Mouse (Mus musculus): ENCODE data around the gene Thap4. TPM values are rescaled to one million over a fixed set of nuclear protein-coding genes. Genes with fewer than 3 reads are reported as not detected.
"Not testable (repeated sequence)": the region's sequence is repeated elsewhere in the genome, so short reads cannot be mapped to it uniquely, and the experiment has no call there.

Thap4 gene
- total RNA-seq, 2 experiments from 2014 or later: 6.1 to 15.0 TPM

DNA sequence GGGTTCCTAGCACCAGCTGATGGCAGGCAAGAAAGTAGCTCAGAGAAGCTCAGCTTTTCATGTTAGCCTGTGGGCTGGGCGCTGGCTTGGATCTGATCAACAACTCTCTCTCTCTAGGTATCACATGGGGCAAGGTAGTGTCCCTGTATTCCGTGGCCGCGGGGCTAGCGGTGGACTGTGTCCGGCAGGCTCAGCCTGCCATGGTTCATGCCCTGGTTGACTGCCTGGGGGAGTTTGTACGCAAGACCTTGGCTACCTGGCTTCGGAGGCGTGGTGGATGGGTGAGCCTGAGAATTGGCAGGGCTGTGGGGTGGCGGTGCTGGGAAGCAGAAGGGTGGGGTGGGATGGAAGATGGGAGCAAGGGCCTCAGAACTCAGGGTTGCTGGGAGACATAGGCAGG, 60.7 kb downstream of the Thap4 start:
- ATAC-seq (replicated peaks; ENCODE audit: low FRiP score, poor library complexity, severe bottlenecking): no peak

GRCm38 (mm10) chr1:93693502-93693901, 61.2 kb downstream of the Thap4 start:
- no peak for ATAC-seq (replicated peaks; ENCODE audit: low FRiP score, poor library complexity, severe bottlenecking)

GRCm38 (mm10) chr1:93692773-93693172, 61.9 kb downstream of the Thap4 start:
- ATAC-seq (replicated peaks; ENCODE audit: low FRiP score, poor library complexity, severe bottlenecking): no peak

GRCm38 (mm10) chr1:93691786-93692357, 62.8 kb downstream of the Thap4 start:
- no peak for ATAC-seq (replicated peaks; ENCODE audit: low FRiP score, poor library complexity, severe bottlenecking)

- ATAC-seq (replicated peaks; ENCODE audit: low FRiP score, poor library complexity, severe bottlenecking): no peak
Observed at GRCm38 (mm10) chr1:93691106-93691505, 63.6 kb downstream of the Thap4 start.

GRCm38 (mm10) chr1:93689901-93690496, 64.7 kb downstream of the Thap4 start:
- ATAC-seq (replicated peaks; ENCODE audit: low FRiP score, poor library complexity, severe bottlenecking): no peak

GRCm38 (mm10) chr1:93688154-93688553, 66.5 kb downstream of the Thap4 start:
- no peak for ATAC-seq (replicated peaks; ENCODE audit: low FRiP score, poor library complexity, severe bottlenecking)

DNA sequence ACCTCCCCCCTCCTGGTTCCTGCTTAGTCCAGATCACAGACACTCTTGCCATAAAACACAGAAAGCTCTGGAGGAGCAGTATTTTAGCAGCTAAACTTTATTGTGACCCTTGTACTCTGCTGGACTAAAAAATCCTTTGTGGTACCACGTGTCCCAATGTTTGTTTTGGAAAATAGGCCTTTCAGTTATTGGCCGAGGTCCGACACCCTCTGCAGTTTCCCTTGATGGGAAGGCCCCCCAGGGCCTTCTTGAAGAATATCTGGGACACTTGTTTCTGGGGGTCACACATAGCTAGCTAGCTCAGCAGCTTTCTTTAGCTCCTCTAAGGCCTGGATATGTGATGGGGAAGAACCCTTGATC, 67.7 kb downstream of the Thap4 start:
- no peak for ATAC-seq (replicated peaks; ENCODE audit: low FRiP score, poor library complexity, severe bottlenecking)

GRCm38 (mm10) chr1:93686245-93686960, 68.3 kb downstream of the Thap4 start:
- no peak for ATAC-seq (replicated peaks; ENCODE audit: low FRiP score, poor library complexity, severe bottlenecking)

DNA sequence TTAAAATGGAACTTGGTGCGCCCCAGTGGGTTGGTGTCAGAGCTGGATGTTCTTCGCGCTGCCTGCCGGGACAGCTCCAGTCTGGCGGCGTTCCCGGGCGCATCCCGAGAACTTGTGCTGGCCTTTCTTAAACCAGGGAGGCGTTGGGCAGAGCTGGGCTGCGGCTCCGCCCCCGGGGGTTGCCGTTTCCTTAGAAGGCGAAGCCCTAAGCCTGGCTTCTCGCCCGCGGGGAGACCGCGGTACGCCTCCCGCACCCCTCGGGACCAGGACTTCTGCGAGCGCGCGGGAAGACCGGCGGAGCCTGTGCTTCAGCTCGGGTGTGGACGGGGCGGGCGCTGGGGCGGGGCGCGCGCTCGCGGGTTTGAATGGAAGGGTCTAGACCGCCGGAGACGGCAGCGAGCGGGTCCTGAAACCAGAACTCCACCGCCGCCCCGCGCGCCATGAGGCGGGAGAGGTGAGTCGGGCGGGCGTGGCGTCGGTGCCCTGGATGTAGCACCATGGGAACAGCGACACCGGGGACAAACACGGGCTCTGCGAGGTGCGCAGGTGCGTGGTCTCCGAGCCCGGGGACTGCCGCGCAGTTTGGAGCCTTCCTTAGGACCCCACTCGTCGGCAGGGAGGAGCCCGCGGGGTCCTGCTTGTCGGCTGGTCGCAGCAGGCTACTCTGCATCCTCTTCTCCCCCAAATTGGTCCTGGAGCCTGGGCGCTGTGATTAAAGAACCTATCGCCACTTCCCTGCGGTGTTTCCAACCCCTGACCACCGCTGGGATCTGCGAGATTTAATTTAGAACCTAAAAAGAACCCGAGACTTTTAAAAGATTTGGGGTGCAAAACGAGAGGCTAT, 69.0 kb downstream of the Thap4 start, which contains the start of gene Bok:
TSS of gene Bok (plus strand) at position 260 of the 844 bp plus-strand sequence.
- ATAC-seq (replicated peaks; ENCODE audit: low FRiP score, poor library complexity, severe bottlenecking): no peak

DNA sequence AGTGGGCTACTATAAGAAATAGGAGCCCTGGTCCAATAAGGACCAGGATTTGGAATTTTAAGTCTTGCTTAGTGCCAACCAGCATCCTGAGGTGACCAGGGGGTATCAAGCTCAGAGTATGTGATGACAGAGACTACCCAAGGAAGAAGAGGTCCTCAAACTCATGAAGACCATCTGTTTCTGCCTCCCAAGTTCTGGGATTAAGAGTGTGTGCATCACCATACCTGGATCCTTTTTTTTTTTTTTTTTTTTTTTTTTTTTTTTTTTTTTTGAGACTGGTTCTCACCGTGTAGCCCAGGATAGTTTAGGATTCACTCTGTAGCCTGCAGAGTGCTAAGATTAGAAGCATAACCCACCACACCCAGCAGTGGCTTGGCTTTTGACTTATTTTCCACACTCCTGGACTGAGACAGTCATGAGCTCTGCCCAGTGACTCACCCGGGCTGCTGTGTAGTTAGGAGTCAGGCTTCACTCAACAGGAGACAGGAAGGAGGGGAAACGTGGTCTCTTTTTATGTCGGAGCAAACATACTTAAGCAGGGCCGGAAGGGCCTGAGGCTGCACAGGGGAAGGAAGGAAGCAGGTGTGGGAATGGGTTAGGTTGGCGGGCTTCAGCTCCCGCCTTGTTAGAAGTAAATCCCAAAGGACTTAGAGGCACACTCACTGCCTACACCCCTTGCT, 74.6 kb downstream of the Thap4 start:
- no peak for ATAC-seq (replicated peaks; ENCODE audit: low FRiP score, poor library complexity, severe bottlenecking)

DNA sequence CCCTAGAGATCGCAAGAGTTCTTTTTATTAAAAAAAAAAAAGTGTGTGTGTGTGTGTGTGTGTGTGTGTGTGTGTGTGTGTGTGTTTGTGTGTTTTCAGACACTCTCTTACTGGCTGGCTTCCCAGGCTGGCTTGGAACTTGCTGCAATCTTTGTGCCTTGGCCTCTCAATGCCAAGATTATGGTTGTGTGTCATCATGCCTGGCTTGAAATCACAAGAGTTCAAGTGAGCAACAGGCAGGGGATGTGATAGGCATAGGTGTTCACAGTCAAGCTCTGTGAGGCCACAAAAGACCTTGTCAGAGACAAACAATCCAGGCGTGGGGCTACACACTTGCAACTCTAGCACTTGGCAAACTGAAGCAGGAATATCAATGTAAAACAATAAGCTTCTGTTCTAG, 76.3 kb downstream of the Thap4 start:
- no peak for ATAC-seq (replicated peaks; ENCODE audit: low FRiP score, poor library complexity, severe bottlenecking)

DNA sequence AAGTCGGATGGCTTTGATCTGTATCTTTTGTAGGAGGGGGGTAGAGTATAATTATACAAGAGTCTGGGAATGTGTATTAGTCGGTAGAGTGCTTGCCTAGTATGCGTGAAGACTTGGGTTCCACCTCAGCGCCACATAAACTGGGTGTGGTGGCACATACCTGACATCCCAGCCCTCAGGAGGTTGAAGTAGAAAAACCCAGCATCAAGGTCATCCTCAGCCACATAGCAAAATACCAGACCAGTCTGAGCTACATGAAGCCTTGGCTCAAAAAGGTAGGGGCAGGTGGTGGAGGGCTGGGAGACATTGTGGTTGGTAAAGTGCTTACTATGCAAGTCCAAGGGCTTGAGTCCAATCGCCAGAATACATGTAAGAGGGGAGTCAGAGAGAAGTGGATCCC, 82.0 kb downstream of the Thap4 start:
- no peak for ATAC-seq (replicated peaks; ENCODE audit: low FRiP score, poor library complexity, severe bottlenecking)

- no peak for ATAC-seq (replicated peaks; ENCODE audit: low FRiP score, poor library complexity, severe bottlenecking)
Observed at GRCm38 (mm10) chr1:93669941-93670340, 84.7 kb downstream of the Thap4 start.

DNA sequence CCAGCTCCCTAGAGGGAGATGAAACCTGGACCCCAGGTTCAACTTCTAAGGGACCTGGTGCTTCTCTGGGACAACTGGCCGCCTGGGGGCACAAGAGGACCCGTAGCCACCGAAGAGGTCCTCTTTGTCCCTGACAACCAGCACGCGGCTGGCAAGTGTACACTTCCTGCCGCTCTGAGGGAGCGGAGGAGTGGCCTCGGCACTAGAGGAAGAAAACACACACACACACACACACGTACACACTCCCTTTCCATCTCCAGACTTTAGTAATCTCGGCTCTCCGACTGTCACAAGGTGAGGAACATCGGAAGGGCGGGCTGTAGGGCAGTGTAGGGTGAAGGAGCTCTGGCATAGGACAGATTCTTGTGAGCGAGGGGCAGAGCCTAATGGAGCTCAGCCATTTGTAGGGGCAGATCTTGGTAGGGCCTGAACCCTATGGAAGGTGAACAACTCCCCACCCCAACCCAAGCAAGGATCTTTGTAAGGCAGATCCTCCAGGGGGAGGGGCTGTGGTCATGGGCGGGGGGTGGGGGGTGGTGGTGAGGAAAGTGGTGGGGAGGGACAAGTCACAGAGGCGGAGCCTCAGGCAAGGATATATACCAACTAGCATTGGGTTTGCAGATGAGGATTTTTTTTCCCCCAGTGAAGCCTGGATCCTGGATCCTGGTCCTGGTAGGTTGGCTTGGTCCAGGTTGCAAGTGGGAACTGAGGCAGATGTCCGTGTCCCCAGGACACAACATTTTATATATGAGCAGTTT, 85.7 kb downstream of the Thap4 start:
- peak; percentile 16; the same call in 1 of the 2 replicates for ATAC-seq (replicated peaks; ENCODE audit: low FRiP score, poor library complexity, severe bottlenecking)

- peak; percentile 62; the same call in 1 of the 2 replicates for ATAC-seq (replicated peaks; ENCODE audit: low FRiP score, poor library complexity, severe bottlenecking)
Observed at GRCm38 (mm10) chr1:93667760-93668400, 86.8 kb downstream of the Thap4 start.

- not testable (repeated sequence) for ATAC-seq (replicated peaks; ENCODE audit: low FRiP score, poor library complexity, severe bottlenecking)
Observed at GRCm38 (mm10) chr1:93658559-93658958, 96.1 kb downstream of the Thap4 start, which contains the start of gene Stk25. Stk25 (minus strand) TSS chr1:93658659.

DNA sequence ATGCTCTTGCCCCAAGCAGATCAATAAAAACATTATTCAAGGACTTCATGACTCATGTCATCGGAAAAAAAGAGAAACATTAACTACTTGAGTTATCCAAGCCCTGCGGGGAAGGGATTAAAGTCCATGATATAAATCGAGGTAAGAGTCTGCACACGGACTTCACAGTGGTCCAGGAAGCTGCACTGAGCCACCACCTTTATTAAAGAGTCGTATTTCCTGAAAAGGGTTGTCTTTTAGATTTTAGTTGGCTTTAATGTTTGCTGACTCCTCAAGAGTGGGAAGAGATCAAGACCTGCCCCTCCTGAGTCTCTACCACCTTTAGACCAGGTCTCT, 97.7 kb downstream of the Thap4 start:
- ATAC-seq (replicated peaks; ENCODE audit: low FRiP score, poor library complexity, severe bottlenecking): no peak

All from erythroblast, adult 5-6 weeks (primary cell).